Mouse (Mus musculus): Measurements from ENCODE around the gene Glod5. TPM values are rescaled to one million over a fixed set of nuclear protein-coding genes. Genes with fewer than 3 reads are reported as not detected.

Glod5 gene
- total and polyA plus RNA-seq, 3 experiments, result not detected

GRCm38 (mm10) chrX:7981368-7981767 is 36.9 kb downstream of the Glod5 start:
- no peaks in the 10 kb centered on the region for H3K4me1 ChIP-seq (ENCODE audit: control insufficient read depth in 1 of 2, insufficient read depth in 2 of 2)
- H3K27ac ChIP-seq (ENCODE audit: insufficient read depth, low read depth), result no peak overlapping the region
- H3K27me3 ChIP-seq (replicated peaks), result no peaks in the 10 kb centered on the region
- no peak overlapping the region for H3K4me3 ChIP-seq (replicated peaks in 1 of 3; ENCODE audit: low read depth in 2 of 3, low read length in 2 of 3, poor library complexity in 1 of 3)
- no peaks in the 10 kb centered on the region for H3K9me3 ChIP-seq (replicated peaks; ENCODE audit: low read length)
- in situ Hi-C loops (cut with MboI; ENCODE audit: low pct_ligation_motif_present, low pct_unique_long_range_greater_than_20kb, low sequenced_read_pairs) (no loop called here), dilution Hi-C loops (cut with MboI; ENCODE audit: extremely low pct_ligation_motif_present, extremely low pct_unique_long_range_greater_than_20kb, low sequenced_read_pairs) (no loop called here)
- H3K36me3 ChIP-seq (replicated peaks in 1 of 2; ENCODE audit: control insufficient read depth in 1 of 2, insufficient read depth in 1 of 2, low read length in 1 of 2), result no peaks in the 10 kb centered on the region
- no peak for DNase-seq (ENCODE audit: extremely low read depth)
- TF ChIP-seq HCFC1 (IDR thresholded peaks at IDR 0.05; ENCODE audit: low read depth, low read length) (no peak), GABPA (IDR thresholded peaks at IDR 0.05; ENCODE audit: insufficient replicate concordance, low read depth, low read length) (no peak), CHD1 (IDR thresholded peaks at IDR 0.05; ENCODE audit: low read depth, low read length) (no peak)
- H3K4me2 ChIP-seq (ENCODE audit: insufficient read depth, low read depth, poor library complexity, severe bottlenecking), result no peak overlapping the region
- no peak overlapping the region for H3K9ac ChIP-seq (ENCODE audit: insufficient read depth, low read depth)
- no peaks in the 10 kb centered on the region for H3K79me2 ChIP-seq (replicated peaks; ENCODE audit: control insufficient read depth, extremely low read depth, insufficient read depth, poor library complexity, severe bottlenecking)

DNA sequence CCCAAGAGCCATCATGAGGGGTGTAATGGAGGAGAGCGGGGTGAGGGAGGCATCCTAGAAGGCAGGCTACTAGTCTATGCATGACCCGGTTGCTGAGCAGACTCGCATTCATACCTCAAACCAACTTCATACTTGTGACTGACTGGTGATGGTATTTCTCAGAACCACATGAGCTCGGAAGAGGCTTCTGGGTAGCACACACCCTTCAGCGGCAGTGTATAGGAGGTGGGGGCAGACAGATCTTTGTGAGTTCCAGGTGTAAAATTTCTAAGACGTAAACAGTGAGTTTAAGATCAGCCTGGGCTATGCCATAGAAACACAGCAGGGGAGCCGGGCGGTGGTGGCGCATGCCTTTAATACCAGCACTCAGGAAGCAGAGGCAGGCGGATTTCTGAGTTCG is 40.4 kb downstream of the Glod5 start, which contains the start of gene Gata1:
Gata1 (minus strand) TSS at position 180 of the 400 bp plus-strand sequence.
- no peak within 1 kb of the TSS for H3K4me3 ChIP-seq (replicated peaks in 1 of 3; ENCODE audit: low read depth in 2 of 3, low read length in 2 of 3, poor library complexity in 1 of 3)
- DNase-seq (ENCODE audit: extremely low read depth), result no peak
- H3K27me3 ChIP-seq (replicated peaks), result no peaks in the 10 kb centered on the region
- no peaks in the 10 kb centered on the region for H3K4me1 ChIP-seq (ENCODE audit: control insufficient read depth in 1 of 2, insufficient read depth in 2 of 2)
- TF ChIP-seq UBTF (IDR thresholded peaks at IDR 0.05; ENCODE audit: low read depth, low read length) (no peak), SMC3 (IDR thresholded peaks at IDR 0.05; ENCODE audit: low read depth, low read length) (no peak)
- in situ Hi-C loops (cut with MboI; ENCODE audit: low pct_ligation_motif_present, low pct_unique_long_range_greater_than_20kb, low sequenced_read_pairs), result no loop called here
- no peak within 1 kb of the TSS for H3K27ac ChIP-seq (ENCODE audit: insufficient read depth, low read depth)
- H3K79me2 ChIP-seq (replicated peaks; ENCODE audit: control insufficient read depth, extremely low read depth, insufficient read depth, poor library complexity, severe bottlenecking), result no peaks in the 10 kb centered on the region
- no peak within 1 kb of the TSS for H3K4me2 ChIP-seq (ENCODE audit: insufficient read depth, low read depth, poor library complexity, severe bottlenecking)
- H3K36me3 ChIP-seq (replicated peaks in 1 of 2; ENCODE audit: control insufficient read depth in 1 of 2, insufficient read depth in 1 of 2, low read length in 1 of 2), result no peaks in the 10 kb centered on the region
- H3K9me3 ChIP-seq (replicated peaks; ENCODE audit: low read length), result no peaks in the 10 kb centered on the region
- no peak within 1 kb of the TSS for H3K9ac ChIP-seq (ENCODE audit: insufficient read depth, low read depth)
- dilution Hi-C loops (cut with MboI; ENCODE audit: extremely low pct_ligation_motif_present, extremely low pct_unique_long_range_greater_than_20kb, low sequenced_read_pairs), result no loop called here

- H3K79me2 ChIP-seq (replicated peaks; ENCODE audit: control insufficient read depth, extremely low read depth, insufficient read depth, poor library complexity, severe bottlenecking), result no peaks in the 10 kb centered on the region
- no peaks in the 10 kb centered on the region for H3K9me3 ChIP-seq (replicated peaks; ENCODE audit: low read length)
- dilution Hi-C loops (cut with MboI; ENCODE audit: extremely low pct_ligation_motif_present, extremely low pct_unique_long_range_greater_than_20kb, low sequenced_read_pairs) (no loop called here), in situ Hi-C loops (cut with MboI; ENCODE audit: low pct_ligation_motif_present, low pct_unique_long_range_greater_than_20kb, low sequenced_read_pairs) (no loop called here)
- H3K4me3 ChIP-seq (replicated peaks in 1 of 3; ENCODE audit: low read depth in 2 of 3, low read length in 2 of 3, poor library complexity in 1 of 3), result no peak overlapping the region
- H3K27ac ChIP-seq (ENCODE audit: insufficient read depth, low read depth), result no peak overlapping the region
- no peak for TF ChIP-seq CHD1 (IDR thresholded peaks at IDR 0.05; ENCODE audit: low read depth, low read length)
- no peak for TF ChIP-seq MAFK (IDR thresholded peaks at IDR 0.05; ENCODE audit: insufficient replicate concordance, low read length)
- TF ChIP-seq PAX5 (IDR thresholded peaks at IDR 0.05; ENCODE audit: low read length), result no peak
- no peak for TF ChIP-seq USF1 (IDR thresholded peaks at IDR 0.05; ENCODE audit: low read depth, low read length)
- no peak for TF ChIP-seq MAZ (IDR thresholded peaks at IDR 0.05; ENCODE audit: low read depth, low read length)
- TF ChIP-seq NELFE (IDR thresholded peaks at IDR 0.05; ENCODE audit: low read depth, low read length), result no peak
- TF ChIP-seq UBTF (IDR thresholded peaks at IDR 0.05; ENCODE audit: low read depth, low read length), result no peak
- TF ChIP-seq ZKSCAN1 (IDR thresholded peaks at IDR 0.05; ENCODE audit: borderline replicate concordance, low read depth, low read length), result no peak
- no peak for TF ChIP-seq HCFC1 (IDR thresholded peaks at IDR 0.05; ENCODE audit: low read depth, low read length)
- TF ChIP-seq USF2 (conservative IDR thresholded peaks at IDR 0.05; ENCODE audit: low read depth, low read length), result no peak
- no peak for TF ChIP-seq ZMIZ1 (IDR thresholded peaks at IDR 0.05; ENCODE audit: low read depth, low read length)
- no peak for TF ChIP-seq POLR2A (IDR thresholded peaks at IDR 0.05; ENCODE audit: low read depth, low read length)
- H3K4me1 ChIP-seq (ENCODE audit: control insufficient read depth in 1 of 2, insufficient read depth in 2 of 2), result no peaks in the 10 kb centered on the region
- H3K36me3 ChIP-seq (replicated peaks in 1 of 2; ENCODE audit: control insufficient read depth in 1 of 2, insufficient read depth in 1 of 2, low read length in 1 of 2), result no peaks in the 10 kb centered on the region
- DNase-seq (ENCODE audit: extremely low read depth), result no peak
- H3K4me2 ChIP-seq (ENCODE audit: insufficient read depth, low read depth, poor library complexity, severe bottlenecking), result no peak overlapping the region
- H3K9ac ChIP-seq (ENCODE audit: insufficient read depth, low read depth), result no peak overlapping the region
- H3K27me3 ChIP-seq (replicated peaks), result no peaks in the 10 kb centered on the region
Measured at GRCm38 (mm10) chrX:7971292-7971691, 47.0 kb downstream of the Glod5 start.
